Mouse (Mus musculus) midbrain, embryonic 16.5 days (tissue): ENCODE measurements at regions not wholly inside any gene's neighbourhood (a gene's known extent, or its start where the extent isn't known, plus 50 kb on each side); places are given as distances from the start of the nearest gene placed in this dataset.

Source experiments
- ATAC-seq: fragments of 200-750 bp; cut with Nextera tagmentation; 2 replicates; pipeline ENCODE4 v1.8.0; 2017; ENCODE audit warnings: moderate TSS enrichment
- H3K27ac ChIP-seq: fragments of 300-500 bp; sonication (generic); 2 replicates; pipeline ENCODE4 v1.5.1; 2014; ENCODE audit warnings: mild to moderate bottlenecking, low read length, mixed read lengths
- H3K27me3 ChIP-seq: fragments of 300-500 bp; sonication (generic); 2 replicates; pipeline ENCODE4 v1.6.1; 2014; ENCODE audit warnings: low read depth, low read length, mixed read lengths; ENCODE audit not compliant: control insufficient read depth, insufficient read depth
- H3K36me3 ChIP-seq: fragments of 300-500 bp; sonication (generic); 2 replicates; pipeline ENCODE4 v1.6.1; 2014; ENCODE audit warnings: mild to moderate bottlenecking, low read length, moderate library complexity, mixed read lengths; ENCODE audit not compliant: control insufficient read depth, insufficient read depth
- H3K4me1 ChIP-seq: fragments of 300-500 bp; sonication (generic); 2 replicates; pipeline ENCODE4 v1.6.1; 2014; ENCODE audit warnings: mild to moderate bottlenecking, low read length, mixed read lengths; ENCODE audit not compliant: control insufficient read depth, insufficient read depth
- H3K4me2 ChIP-seq: fragments of 300-500 bp; sonication (generic); 2 replicates; pipeline ENCODE4 v1.6.1; 2014; ENCODE audit warnings: mild to moderate bottlenecking, low read length, mixed read lengths
- H3K4me3 ChIP-seq: fragments of 300-500 bp; sonication (generic); 2 replicates; pipeline ENCODE4 v1.5.1; 2014; ENCODE audit warnings: low read depth, mild to moderate bottlenecking, low read length, moderate library complexity, mixed read lengths
- H3K9ac ChIP-seq: fragments of 300-500 bp; sonication (generic); 2 replicates; pipeline ENCODE4 v1.6.1; 2014; ENCODE audit warnings: low read depth, low read length, mixed read lengths
- H3K9me3 ChIP-seq: fragments of 300-500 bp; sonication (generic); replicated peaks from 2 replicates; pipeline ENCODE4 v1.6.1; 2014; ENCODE audit warnings: mild to moderate bottlenecking, low read length, mixed read lengths; ENCODE audit not compliant: control insufficient read depth, poor library complexity, severe bottlenecking
- WGBS: fragments of 180-500 bp; shearing (Covaris S2); extraction: QIAGEN DNeasy Blood & Tissue Kit; methylation state at CpG from one replicate; pipeline ENCODE4 v1.1.7; 2014; 5-methylcytosine and 5-hydroxymethylcytosine counted together

- Histone ChIP-seq H3K4me2 (no peak overlapping the region), H3K27ac (no peak overlapping the region), H3K4me1 (no peaks in the 10 kb centered on the region), H3K27me3 (no peaks in the 10 kb centered on the region), H3K4me3 (no peak overlapping the region), H3K9ac (no peak overlapping the region), H3K36me3 (no peaks in the 10 kb centered on the region), H3K9me3 (no peaks in the 10 kb centered on the region)
- no peak for ATAC-seq
- 94% methylated on average over 5 of the region's 5 CpGs for WGBS
Measured at GRCm38 (mm10) chr10:111583744-111584152, 77.7 kb downstream of the Phlda1 start.

DNA sequence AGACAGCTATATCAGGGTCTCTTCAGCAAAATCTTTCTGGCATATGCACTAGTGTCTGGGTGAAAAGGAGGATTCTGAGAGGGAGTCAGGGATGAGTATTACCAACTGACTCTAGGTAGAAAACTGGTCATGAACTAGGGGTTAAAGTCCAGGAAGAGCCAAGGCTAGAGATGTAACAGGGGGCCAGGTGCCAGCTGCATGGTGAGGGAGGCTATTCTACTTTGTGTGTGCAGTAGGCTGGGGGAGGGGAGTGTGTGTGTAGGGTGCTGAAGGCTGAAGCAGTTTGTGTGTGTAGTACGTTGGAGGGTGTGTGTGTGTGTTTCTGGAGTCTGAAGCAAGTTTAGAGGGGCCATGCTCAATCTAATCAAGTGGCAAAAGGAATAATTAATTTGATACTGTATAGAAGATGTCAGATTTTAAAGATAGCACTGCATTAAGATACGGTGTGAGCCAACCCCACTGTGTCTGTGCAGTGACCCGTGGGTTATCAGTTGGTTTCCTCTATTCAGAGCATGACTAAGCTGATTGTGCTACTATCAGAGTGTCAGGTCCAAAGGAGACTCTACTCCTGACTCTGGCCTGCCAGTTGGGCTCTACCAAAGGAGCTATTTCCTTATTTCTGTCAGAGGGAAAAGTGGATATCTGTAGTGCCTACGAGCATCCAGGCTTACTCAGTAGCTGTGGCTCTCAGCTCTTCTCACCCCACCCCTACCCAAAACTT is 82.0 kb downstream of the Phlda1 start:
- Histone ChIP-seq H3K4me2 (no peak overlapping the region), H3K9me3 (no peaks in the 10 kb centered on the region), H3K36me3 (no peaks in the 10 kb centered on the region), H3K4me3 (no peak overlapping the region), H3K27me3 (no peaks in the 10 kb centered on the region), H3K4me1 (no peaks in the 10 kb centered on the region), H3K9ac (no peak overlapping the region), H3K27ac (no peak overlapping the region)
- 30% methylated on average over 4 of the region's 4 CpGs for WGBS
- ATAC-seq: no peak

DNA sequence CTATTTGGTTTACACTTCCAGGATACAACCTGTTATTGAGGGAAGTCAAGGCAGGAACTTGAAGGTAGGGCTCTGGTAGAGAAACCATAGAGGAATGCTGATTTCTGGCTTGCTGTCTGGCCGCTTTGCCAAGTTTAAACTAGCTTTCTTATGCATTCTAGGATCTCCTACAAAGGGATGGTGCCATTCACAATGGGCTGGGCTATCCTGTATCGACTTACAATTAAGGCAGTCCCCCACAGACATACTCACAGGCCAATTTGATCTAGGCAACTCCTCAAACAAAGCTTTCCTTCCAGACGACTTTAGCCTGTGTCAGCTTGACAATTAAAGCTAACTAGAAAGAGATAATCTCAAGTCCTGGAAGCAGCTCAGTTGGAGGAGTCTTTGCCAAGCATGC is 83.1 kb downstream of the Phlda1 start:
- no peak for ATAC-seq
- H3K9me3 ChIP-seq: no peaks in the 10 kb centered on the region
- no peaks in the 10 kb centered on the region for H3K36me3 ChIP-seq
- no peaks in the 10 kb centered on the region for H3K27me3 ChIP-seq
- no peak overlapping the region for H3K4me2 ChIP-seq
- WGBS: 55% methylated on average over 3 of the region's 3 CpGs
- H3K4me3 ChIP-seq: no peak overlapping the region
- H3K27ac ChIP-seq: no peak overlapping the region
- H3K9ac ChIP-seq: no peak overlapping the region
- H3K4me1 ChIP-seq: no peaks in the 10 kb centered on the region

DNA sequence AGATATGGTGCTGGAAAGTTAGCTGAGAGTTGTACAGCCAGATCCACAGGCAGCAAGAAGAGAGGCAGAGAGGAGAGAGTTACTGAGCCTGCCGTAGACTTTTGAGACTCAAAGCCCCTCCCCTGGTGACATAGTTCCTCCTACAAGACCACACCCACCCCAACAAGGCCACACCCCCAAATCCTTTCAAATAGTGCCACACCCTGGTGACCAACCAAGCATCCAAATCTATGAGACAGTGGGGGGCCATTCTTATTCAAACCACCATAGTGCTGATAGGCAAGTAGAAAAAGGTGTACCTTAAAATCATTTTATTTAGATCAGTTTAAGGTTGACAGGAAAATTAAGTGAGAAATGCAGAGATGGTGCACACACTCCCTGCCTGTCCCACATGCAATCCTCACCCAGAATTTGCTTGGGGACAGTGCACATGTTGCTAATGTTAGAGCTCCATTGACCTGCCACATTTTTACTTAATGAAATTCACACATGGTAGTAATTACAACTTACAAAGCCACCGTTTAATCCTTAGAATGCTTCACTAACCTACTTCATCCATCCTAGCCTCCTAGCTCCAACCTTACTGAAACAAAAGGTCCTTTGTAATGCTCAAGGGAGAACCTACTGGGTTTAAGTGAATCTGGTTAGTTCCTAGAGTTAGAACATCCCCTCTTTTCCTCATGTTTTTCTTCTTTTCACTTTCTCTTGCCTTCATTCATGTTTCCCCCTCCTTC is 86.5 kb downstream of the Phlda1 start:
- Histone ChIP-seq H3K4me2 (no peak overlapping the region), H3K27ac (no peak overlapping the region), H3K36me3 (no peaks in the 10 kb centered on the region), H3K27me3 (no peaks in the 10 kb centered on the region), H3K9me3 (no peaks in the 10 kb centered on the region), H3K4me3 (no peak overlapping the region), H3K9ac (no peak overlapping the region), H3K4me1 (peaks cover 9% of the 10 kb centered on the region; the same call in 1 of the 2 replicates)
- ATAC-seq: no peak
- WGBS: 55% methylated on average over 2 of the region's 2 CpGs

GRCm38 (mm10) chr10:111593280-111593679 is 87.2 kb downstream of the Phlda1 start:
- Histone ChIP-seq H3K27ac (no peak overlapping the region), H3K9ac (no peak overlapping the region), H3K9me3 (no peaks in the 10 kb centered on the region), H3K36me3 (no peaks in the 10 kb centered on the region), H3K4me3 (no peak overlapping the region), H3K27me3 (no peaks in the 10 kb centered on the region), H3K4me2 (no peak overlapping the region), H3K4me1 (peaks cover 9% of the 10 kb centered on the region; the same call in 1 of the 2 replicates)
- 92% methylated on average over 2 of the region's 2 CpGs for WGBS
- no peak for ATAC-seq

- no peak overlapping the region for H3K4me3 ChIP-seq
- H3K4me2 ChIP-seq: no peak overlapping the region
- no peaks in the 10 kb centered on the region for H3K36me3 ChIP-seq
- no peak for ATAC-seq
- 95% methylated on average over 11 of the region's 11 CpGs for WGBS
- no peaks in the 10 kb centered on the region for H3K9me3 ChIP-seq
- no peak overlapping the region for H3K27ac ChIP-seq
- no peak overlapping the region for H3K9ac ChIP-seq
- peaks cover 9% of the 10 kb centered on the region; the same call in 1 of the 2 replicates for H3K4me1 ChIP-seq
- no peaks in the 10 kb centered on the region for H3K27me3 ChIP-seq
Measured at GRCm38 (mm10) chr10:111594171-111594570, 88.1 kb downstream of the Phlda1 start.

- ATAC-seq: no peak
Measured at GRCm38 (mm10) chr10:111594651-111595050, 88.6 kb downstream of the Phlda1 start.

DNA sequence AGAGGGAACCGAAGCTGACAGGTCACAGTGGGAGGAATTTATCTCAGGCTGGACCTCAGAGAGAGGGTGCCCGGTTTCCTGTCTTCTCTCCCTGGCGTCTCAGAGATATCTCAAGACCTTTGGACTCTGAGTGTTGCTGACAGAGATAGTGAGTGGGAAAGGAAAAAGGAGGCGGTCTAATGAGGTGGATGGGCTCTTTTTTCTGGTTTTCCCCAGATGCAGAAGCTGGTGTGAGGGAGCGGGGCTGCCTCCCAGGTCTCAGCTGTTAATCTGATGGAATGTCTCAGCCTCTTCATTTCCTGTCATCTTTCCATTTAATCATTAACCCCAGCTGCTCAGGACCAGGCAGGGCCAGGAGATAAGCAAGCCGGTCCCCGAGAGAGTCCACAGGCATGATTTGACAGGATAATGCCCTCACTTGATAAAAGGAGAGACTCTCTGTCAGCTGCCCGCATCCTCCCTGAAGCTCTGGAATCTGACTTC is 89.5 kb downstream of the Phlda1 start:
- 39% methylated on average over 8 of the region's 8 CpGs for WGBS
- H3K4me1 ChIP-seq: peaks cover 18% of the 10 kb centered on the region
- no peak overlapping the region for H3K4me2 ChIP-seq
- no peaks in the 10 kb centered on the region for H3K27me3 ChIP-seq
- no peaks in the 10 kb centered on the region for H3K9me3 ChIP-seq
- H3K27ac ChIP-seq: no peak overlapping the region
- no peak overlapping the region for H3K4me3 ChIP-seq
- no peaks in the 10 kb centered on the region for H3K36me3 ChIP-seq
- H3K9ac ChIP-seq: 0 out of 2 replicates have a peak overlapping the region, but pooled peaks have one; percentile 1
- peak; percentile 58; the same call in 1 of the 2 replicates for ATAC-seq

More at GRCm38 (mm10) chr10:111594651-111595050, 88.6 kb downstream of the Phlda1 start:
- WGBS: 73% methylated on average over 10 of the region's 10 CpGs
- Histone ChIP-seq H3K36me3 (no peaks in the 10 kb centered on the region), H3K4me1 (peaks cover 11% of the 10 kb centered on the region; the same call in 1 of the 2 replicates), H3K9ac (no peak overlapping the region), H3K4me2 (no peak overlapping the region), H3K4me3 (no peak overlapping the region), H3K9me3 (no peaks in the 10 kb centered on the region), H3K27ac (no peak overlapping the region), H3K27me3 (no peaks in the 10 kb centered on the region)

DNA sequence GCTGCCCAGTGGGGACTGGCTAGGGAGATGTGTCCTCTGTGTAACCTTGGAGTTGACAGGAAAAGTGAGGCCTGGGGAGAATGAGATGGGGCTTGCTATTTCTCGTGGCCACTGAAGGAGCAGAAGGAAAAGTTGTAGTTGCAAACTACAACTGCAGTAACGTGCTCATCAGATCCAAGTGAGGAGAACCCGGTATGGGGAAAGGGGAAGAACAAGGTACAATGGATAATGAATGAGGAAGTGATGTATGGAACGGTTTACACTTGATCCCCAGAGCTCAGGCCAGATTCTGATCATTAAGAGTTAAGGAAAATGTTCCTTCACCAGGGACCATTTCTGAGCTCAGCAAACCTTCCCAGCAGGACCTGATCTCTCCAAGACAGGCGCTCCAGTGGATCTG is 92.6 kb downstream of the Phlda1 start:
- peaks cover 23% of the 10 kb centered on the region for H3K4me1 ChIP-seq
- H3K4me3 ChIP-seq: no peak overlapping the region
- ATAC-seq: no peak
- H3K9me3 ChIP-seq: no peaks in the 10 kb centered on the region
- no peak overlapping the region for H3K9ac ChIP-seq
- H3K27me3 ChIP-seq: no peaks in the 10 kb centered on the region
- no peak overlapping the region for H3K27ac ChIP-seq
- H3K36me3 ChIP-seq: no peaks in the 10 kb centered on the region
- H3K4me2 ChIP-seq: no peak overlapping the region
- 91% methylated on average over 5 of the region's 5 CpGs for WGBS
